Mouse (Mus musculus) thymus, adult 2 months (tissue): ENCODE data around the gene Ephb2.

Experiments
- CTCF ChIP-seq: fragments of 200-500 bp; IDR thresholded peaks from 2 replicates; pipeline ENCODE4 v1.5.1; 2012; ENCODE audit warnings: mild to moderate bottlenecking, control low read depth, low read length, moderate library complexity, borderline replicate concordance; ENCODE audit not compliant: control insufficient read depth, poor library complexity, insufficient read depth; ENCODE audit errors: extremely low read depth
- POLR2A ChIP-seq: fragments of 200-500 bp; IDR thresholded peaks from 2 replicates; pipeline ENCODE4 v1.6.1; 2012; ENCODE audit warnings: mild to moderate bottlenecking, low read length, control low read depth, moderate library complexity; ENCODE audit not compliant: control insufficient read depth, poor library complexity, insufficient read depth; ENCODE audit errors: extremely low read depth

DNA sequence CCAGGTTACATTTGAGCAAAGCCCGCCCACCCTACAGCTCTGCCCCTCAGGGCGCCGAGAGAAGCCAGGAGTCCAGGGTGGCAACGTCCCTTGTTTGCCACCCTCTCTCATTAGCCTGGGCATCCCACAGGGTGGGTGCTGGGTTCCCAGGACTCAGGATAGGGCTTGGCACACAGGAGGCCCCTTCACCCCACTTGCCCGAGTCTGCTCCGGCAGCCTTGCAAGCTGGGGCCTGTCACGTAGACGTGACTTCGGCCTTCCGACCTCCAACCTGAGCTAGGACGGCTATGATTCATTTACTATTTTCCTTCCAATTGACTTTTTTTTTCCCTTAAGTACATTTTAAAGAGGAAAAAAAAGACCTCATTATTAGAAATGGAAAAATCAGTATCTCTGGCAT lies 56.6 kb downstream of the Ephb2 start:
- no peak for TF ChIP-seq CTCF
- no peak for TF ChIP-seq POLR2A
